Mouse (Mus musculus) hindlimb bud, embryonic 11.5 days (tissue): ENCODE results near the gene Psors1c2.
"Not testable (repeated sequence)": the region's sequence is repeated elsewhere in the genome, so short reads cannot be mapped to it uniquely, and the experiment has no call there.

Source experiments
- DNase-seq: peaks from one replicate; pipeline ENCODE4 v3.0.0-alpha.2; 2012; ENCODE audit warnings: low read depth, low spot score; ENCODE audit errors: extremely low spot score

Gene Psors1c2

GRCm38 (mm10) chr17:35532901-35533300, at the start of gene Psors1c2:
Gene Psors1c2, plus strand, starts transcription at chr17:35533201.
- DNase-seq = no peak

GRCm38 (mm10) chr17:35484066-35484465, 48.9 kb upstream of the Psors1c2 start:
- no peak for DNase-seq

DNA sequence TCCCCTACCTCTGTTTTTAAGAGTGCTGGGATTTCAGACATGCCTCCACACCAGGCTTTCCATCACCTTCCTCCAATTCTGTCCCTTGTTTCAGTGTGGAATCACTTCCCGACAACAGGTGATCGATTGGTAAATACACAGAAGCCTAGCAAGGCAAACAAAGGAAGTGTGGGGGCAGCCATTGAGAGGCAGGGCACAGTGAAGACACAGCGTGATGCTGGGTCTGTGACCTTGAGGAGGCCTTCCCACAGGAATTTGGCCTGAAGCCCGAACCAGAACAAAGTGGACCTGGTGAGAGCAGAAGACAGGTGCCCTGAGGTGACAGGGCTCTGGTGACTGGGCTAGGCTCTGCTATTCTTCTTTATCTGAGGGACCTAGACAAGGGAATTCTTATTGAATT, 47.3 kb upstream of the Psors1c2 start:
- no peak for DNase-seq

DNA sequence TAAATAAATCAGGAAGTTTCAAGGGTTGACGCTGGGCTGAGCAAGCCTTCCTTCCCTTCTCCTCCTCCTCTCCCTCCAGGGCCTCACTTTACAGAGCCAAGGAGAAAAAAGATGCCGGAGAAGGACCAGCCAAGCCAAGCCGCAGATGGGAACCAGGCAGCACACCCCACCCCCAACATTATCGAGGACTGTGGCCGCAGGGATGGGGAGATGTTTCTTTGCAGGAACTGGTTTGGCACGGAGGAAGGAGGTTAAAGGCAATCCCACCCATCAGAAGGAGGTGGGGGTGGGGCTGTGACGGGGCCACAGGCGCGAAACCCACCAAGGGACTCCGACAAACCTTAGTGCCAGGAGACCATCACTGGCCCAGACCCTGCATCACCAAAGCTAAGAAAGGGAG, 46.3 kb upstream of the Psors1c2 start:
- DNase-seq = no peak

GRCm38 (mm10) chr17:35488041-35488440, 45.0 kb upstream of the Psors1c2 start:
- DNase-seq = no peak

GRCm38 (mm10) chr17:35490320-35490719, 42.7 kb upstream of the Psors1c2 start:
- no peak for DNase-seq

DNA sequence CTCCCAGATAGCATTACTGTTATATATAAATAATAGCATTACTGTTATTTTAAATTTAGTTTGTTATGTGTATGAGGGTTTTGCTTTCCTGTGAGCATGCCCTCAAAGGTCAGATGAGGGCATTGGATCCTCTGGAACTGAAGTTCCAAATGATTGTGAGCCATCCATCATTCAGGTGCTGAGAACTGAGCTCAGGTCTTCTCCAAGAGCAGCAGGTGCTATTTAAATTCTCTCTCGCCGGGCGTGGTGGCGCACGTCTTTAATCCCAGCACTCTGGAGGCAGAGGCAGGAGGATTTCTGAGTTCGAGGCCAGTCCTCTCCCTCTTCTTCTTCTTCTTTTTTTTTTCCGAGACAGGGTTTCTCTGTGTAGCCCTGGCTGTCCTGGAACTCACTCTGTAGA, 35.9 kb upstream of the Psors1c2 start:
- DNase-seq = no peak

- DNase-seq = no peak
Observed at GRCm38 (mm10) chr17:35502226-35502625, 30.8 kb upstream of the Psors1c2 start.

- DNase-seq = no peak
Observed at GRCm38 (mm10) chr17:35502762-35503161, 30.2 kb upstream of the Psors1c2 start.

DNA sequence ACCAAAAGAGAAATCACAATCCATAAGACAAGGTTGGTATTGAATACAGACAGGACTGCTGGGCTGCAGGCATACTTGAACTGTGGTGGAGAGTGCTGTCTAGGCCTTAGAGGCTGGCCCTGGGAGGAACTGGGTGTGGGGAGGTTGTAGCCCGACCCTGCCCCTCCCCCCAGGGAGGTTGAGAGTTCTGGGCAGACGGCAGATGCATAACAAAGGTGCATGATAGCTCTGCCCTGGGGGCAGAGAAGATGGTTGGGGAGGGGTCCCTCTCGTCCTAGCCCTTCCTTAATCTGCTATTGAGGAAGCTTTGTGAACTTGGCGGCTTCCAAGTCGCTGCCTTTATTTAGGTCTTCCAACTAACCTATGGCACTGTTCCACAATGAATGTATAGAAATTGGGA, 29.2 kb upstream of the Psors1c2 start:
- DNase-seq = no peak

GRCm38 (mm10) chr17:35504628-35505481, 28.1 kb upstream of the Psors1c2 start:
- no peak for DNase-seq

- no peak for DNase-seq
Observed at GRCm38 (mm10) chr17:35505776-35506175, 27.2 kb upstream of the Psors1c2 start, which contains the start of gene Pou5f1. Gene Pou5f1, plus strand, starts transcription at chr17:35506018.

DNA sequence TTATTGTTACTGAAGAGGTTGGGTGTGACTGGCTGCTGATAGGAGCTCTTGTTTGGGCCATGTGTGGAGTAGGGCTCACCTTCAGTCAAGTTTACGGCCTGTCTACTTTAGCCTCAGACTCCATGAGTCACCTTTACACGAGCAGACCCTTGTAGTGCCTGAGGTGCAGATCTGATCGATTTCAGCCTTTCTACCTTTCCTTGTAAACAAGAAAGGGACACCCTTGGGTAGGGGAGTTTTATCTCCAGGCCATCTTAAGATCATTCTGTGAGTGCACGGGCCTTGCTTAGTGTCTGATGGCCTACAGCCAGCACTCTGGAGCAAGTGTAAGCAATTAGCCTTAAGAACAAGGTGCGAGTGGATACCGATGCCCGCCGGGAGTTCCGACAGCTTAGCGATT, 26.1 kb upstream of the Psors1c2 start:
- DNase-seq = no peak

- DNase-seq = no peak
Observed at GRCm38 (mm10) chr17:35507556-35508260, 25.3 kb upstream of the Psors1c2 start.

GRCm38 (mm10) chr17:35508279-35508678, 24.7 kb upstream of the Psors1c2 start:
- not testable (repeated sequence) for DNase-seq

- no peak for DNase-seq
Observed at GRCm38 (mm10) chr17:35509284-35509683, 23.7 kb upstream of the Psors1c2 start.

DNA sequence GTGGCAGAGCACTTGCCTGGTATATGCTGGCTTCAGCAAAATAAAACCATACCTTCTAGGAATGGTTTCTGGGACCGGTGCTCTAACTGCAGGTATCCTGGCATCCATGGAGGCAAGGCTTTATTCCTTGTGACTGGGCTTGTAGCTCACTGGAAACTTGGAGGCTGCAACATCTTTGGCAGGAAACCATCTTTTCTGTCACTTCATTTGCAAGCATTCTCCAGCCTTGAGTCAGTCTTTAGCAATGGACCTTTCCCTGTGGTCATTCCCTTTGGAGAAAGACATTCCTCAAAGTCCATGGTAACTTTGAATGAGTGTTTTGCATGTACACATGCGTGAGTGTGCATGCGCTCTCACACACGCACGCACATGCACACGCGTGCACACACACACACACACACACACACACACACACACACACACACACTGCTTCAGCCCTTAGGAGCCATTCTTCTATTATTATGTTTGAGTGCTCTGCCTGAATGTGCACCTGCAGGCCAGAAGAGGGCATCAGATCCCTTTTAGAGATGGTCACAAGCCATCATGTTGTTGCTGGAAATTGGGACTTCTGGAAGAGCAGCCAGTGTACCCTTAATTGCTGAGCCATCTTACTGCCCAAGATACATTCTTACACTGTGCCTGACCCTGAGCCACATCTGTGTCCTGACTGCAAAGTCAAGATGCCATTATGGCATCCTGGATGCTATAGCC, 19.9 kb upstream of the Psors1c2 start:
- DNase-seq = no peak

DNA sequence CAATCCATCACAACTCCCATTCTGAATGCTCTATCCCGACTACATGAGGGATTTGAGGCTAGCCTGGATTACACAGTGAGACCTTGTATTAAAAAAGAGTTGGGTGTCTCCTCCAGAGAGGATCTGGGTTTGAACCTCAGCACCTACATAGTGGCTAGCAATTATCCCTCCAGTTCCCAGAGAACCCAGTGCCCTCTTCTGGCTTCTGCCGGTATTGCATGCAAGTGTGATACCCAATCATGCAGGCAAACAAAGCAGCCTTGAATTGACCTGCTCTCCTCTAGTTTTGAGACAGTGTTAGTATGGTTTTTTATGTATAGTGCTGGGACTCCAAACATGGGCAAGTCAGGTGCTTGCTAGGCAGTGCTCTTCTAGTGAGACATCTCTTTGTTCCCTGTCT, 19.1 kb upstream of the Psors1c2 start:
- DNase-seq = peak; percentile 72

DNA sequence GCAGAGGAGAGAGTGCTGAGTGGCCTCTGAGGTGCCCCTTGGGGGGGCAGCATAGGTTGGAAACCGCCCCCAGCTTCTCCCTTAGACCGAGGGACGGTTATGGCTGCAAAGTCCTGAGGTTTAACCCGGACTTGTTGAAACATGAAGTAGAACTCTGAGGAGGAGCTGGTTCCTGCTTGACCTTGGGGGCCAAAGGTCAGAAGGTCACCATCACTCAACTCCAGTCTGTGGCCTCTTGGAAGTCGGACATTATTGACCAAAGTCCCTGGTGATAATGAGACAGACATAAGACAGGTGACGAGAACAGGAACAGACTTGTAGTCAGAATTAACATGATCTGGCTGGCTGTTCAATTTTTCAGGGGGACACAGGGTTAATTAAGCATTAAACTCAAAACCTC, 18.2 kb upstream of the Psors1c2 start:
- no peak for DNase-seq

GRCm38 (mm10) chr17:35515911-35516640, 16.9 kb upstream of the Psors1c2 start:
- DNase-seq = no peak
